Mouse (Mus musculus): ENCODE data around the gene Plin1. TPM values are rescaled to one million over a fixed set of nuclear protein-coding genes. Genes with fewer than 3 reads are reported as not detected.

Gene Plin1
- polyA plus RNA-seq, 1 experiment from 2014 or later = not detected

DNA sequence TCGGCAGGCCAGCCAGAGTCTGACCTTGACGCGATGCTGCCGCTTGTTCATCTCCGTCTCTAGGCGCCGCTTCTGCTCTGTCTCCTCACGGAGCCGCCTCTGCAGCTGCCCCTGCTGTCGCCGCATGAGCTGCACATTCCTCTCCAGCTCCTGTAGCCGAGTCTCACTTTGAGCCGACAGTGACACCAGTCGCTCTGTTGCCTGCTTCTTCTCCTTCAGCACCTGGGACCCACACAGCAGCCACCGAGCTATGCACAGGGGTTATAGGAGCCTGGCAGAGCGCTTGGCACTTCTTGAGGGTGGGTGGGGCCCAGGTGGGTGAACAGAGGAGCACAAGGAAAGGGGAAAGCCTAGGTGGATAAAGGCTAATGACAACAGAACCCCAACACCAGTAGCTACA lies 29.9 kb downstream of the Plin1 start:
- no peaks in the 10 kb centered on the region for H3K9me3 ChIP-seq
- no peak overlapping the region for H3K27ac ChIP-seq
- 82% methylated on average over 16 of the region's 16 CpGs for WGBS
- no peak overlapping the region for H3K4me3 ChIP-seq (replicated peaks)
- H3K9ac ChIP-seq (replicated peaks) = no peak overlapping the region
- ATAC-seq (ENCODE audit: insufficient number of reproducible peaks, insufficient read depth, low FRiP score, low TSS enrichment, low read depth) = no peak
- H3K4me2 ChIP-seq = no peak overlapping the region
- H3K36me3 ChIP-seq = peaks cover 100% of the 10 kb centered on the region
- no peaks in the 10 kb centered on the region for H3K4me1 ChIP-seq (replicated peaks)
- no peaks in the 10 kb centered on the region for H3K27me3 ChIP-seq

DNA sequence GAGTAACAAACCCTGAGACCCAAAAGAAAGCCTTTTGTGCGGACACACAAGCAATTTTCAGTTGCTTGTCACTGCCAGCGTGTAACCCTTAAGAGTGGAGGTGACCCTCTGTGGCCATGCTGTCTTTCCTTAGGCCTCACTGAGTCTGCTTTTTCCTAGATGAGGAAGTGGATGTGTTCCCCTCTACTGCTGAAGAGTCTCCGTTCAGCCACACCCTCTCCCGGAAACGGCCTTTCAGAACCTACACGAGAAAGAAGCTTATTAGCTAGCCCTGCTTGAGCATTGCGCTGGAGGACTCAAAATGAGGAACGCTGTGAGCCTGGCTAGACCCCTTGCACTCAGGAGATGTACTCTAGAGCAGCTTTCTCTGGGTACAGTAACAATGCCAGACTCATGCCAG lies 36.2 kb downstream of the Plin1 start:
- Histone ChIP-seq H3K27me3 (no peaks in the 10 kb centered on the region), H3K4me1 (replicated peaks) (no peaks in the 10 kb centered on the region), H3K4me3 (replicated peaks) (no peak overlapping the region), H3K9ac (replicated peaks) (no peak overlapping the region), H3K4me2 (no peak overlapping the region), H3K36me3 (peaks cover 96% of the 10 kb centered on the region), H3K9me3 (no peaks in the 10 kb centered on the region), H3K27ac (no peak overlapping the region)
- 91% methylated on average over 8 of the region's 8 CpGs for WGBS
- no peak for ATAC-seq (ENCODE audit: insufficient number of reproducible peaks, insufficient read depth, low FRiP score, low TSS enrichment, low read depth)

GRCm38 (mm10) chr7:79680231-79680630 lies 52.5 kb downstream of the Plin1 start:
- Histone ChIP-seq H3K27me3 (no peaks in the 10 kb centered on the region), H3K9ac (replicated peaks) (no peak overlapping the region), H3K27ac (no peak overlapping the region), H3K9me3 (no peaks in the 10 kb centered on the region), H3K4me1 (replicated peaks) (no peaks in the 10 kb centered on the region), H3K4me3 (replicated peaks) (no peak overlapping the region), H3K36me3 (peaks cover 95% of the 10 kb centered on the region), H3K4me2 (no peak overlapping the region)
- 93% methylated on average over 2 of the region's 2 CpGs for WGBS
- ATAC-seq (ENCODE audit: insufficient number of reproducible peaks, insufficient read depth, low FRiP score, low TSS enrichment, low read depth) = no peak

GRCm38 (mm10) chr7:79679186-79679585 lies 53.5 kb downstream of the Plin1 start:
- no peak overlapping the region for H3K4me3 ChIP-seq (replicated peaks)
- H3K27me3 ChIP-seq = no peaks in the 10 kb centered on the region
- peaks cover 93% of the 10 kb centered on the region for H3K36me3 ChIP-seq
- ATAC-seq (ENCODE audit: insufficient number of reproducible peaks, insufficient read depth, low FRiP score, low TSS enrichment, low read depth) = no peak
- H3K4me1 ChIP-seq (replicated peaks) = no peaks in the 10 kb centered on the region
- H3K27ac ChIP-seq = no peak overlapping the region
- H3K4me2 ChIP-seq = no peak overlapping the region
- no peak overlapping the region for H3K9ac ChIP-seq (replicated peaks)
- H3K9me3 ChIP-seq = no peaks in the 10 kb centered on the region

- H3K36me3 ChIP-seq = peaks cover 87% of the 10 kb centered on the region
- 95% methylated on average over 4 of the region's 4 CpGs for WGBS
- H3K27me3 ChIP-seq = no peaks in the 10 kb centered on the region
- H3K9me3 ChIP-seq = no peaks in the 10 kb centered on the region
- H3K4me1 ChIP-seq (replicated peaks) = no peaks in the 10 kb centered on the region
- H3K9ac ChIP-seq (replicated peaks) = no peak overlapping the region
- H3K4me3 ChIP-seq (replicated peaks) = no peak overlapping the region
- H3K27ac ChIP-seq = no peak overlapping the region
- no peak overlapping the region for H3K4me2 ChIP-seq
- ATAC-seq (ENCODE audit: insufficient number of reproducible peaks, insufficient read depth, low FRiP score, low TSS enrichment, low read depth) = no peak
These were observed 61.7 kb downstream of the Plin1 start for GRCm38 (mm10) chr7:79670900-79671604.

Other genes with a start within 250 kb of the Plin1 start
- gene Rhcg, start 115.2 kb downstream of the Plin1 start, polyA plus RNA-seq (2016; fragmentation: Nextera tagmentation; extraction: Ambion mirVana) = 0.15 TPM in 1 of 2 replicates, not detected in the other
- gene Ticrr, start 72.7 kb downstream of the Plin1 start, polyA plus RNA-seq (2016; fragmentation: Nextera tagmentation; extraction: Ambion mirVana) = 14.2 and 16.6 TPM in 2 replicates
- 10.9 and 11.1 TPM in 2 replicates for gene Kif7, start 17.2 kb downstream of the Plin1 start, polyA plus RNA-seq (2016; fragmentation: Nextera tagmentation; extraction: Ambion mirVana)
- gene Pex11a, start 10.2 kb upstream of the Plin1 start, polyA plus RNA-seq (2016; fragmentation: Nextera tagmentation; extraction: Ambion mirVana) = 12.2 and 12.9 TPM in 2 replicates
- gene Wdr93, start 10.3 kb upstream of the Plin1 start, polyA plus RNA-seq (2016; fragmentation: Nextera tagmentation; extraction: Ambion mirVana) = 0.32 and 0.35 TPM in 2 replicates
- gene Mesp1, start 60.9 kb upstream of the Plin1 start, polyA plus RNA-seq (2016; fragmentation: Nextera tagmentation; extraction: Ambion mirVana) = not detected in 2 replicates
- 0.14 and 0.32 TPM in 2 replicates for gene Mesp2, start 77.8 kb upstream of the Plin1 start, polyA plus RNA-seq (2016; fragmentation: Nextera tagmentation; extraction: Ambion mirVana)
- 10.6 and 11.9 TPM in 2 replicates for gene Anpep, start 128.2 kb upstream of the Plin1 start, polyA plus RNA-seq (2016; fragmentation: Nextera tagmentation; extraction: Ambion mirVana)
- 32.0 and 36.0 TPM in 2 replicates for gene Ap3s2, start 187.7 kb upstream of the Plin1 start, polyA plus RNA-seq (2016; fragmentation: Nextera tagmentation; extraction: Ambion mirVana)
- 17.9 and 19.0 TPM in 2 replicates for gene Arpin, start 202.5 kb upstream of the Plin1 start, polyA plus RNA-seq (2016; fragmentation: Nextera tagmentation; extraction: Ambion mirVana)

Measured in limb, embryonic 12.5 days (tissue).